Mouse (Mus musculus): Measurements from ENCODE around the gene Acan.

DNA sequence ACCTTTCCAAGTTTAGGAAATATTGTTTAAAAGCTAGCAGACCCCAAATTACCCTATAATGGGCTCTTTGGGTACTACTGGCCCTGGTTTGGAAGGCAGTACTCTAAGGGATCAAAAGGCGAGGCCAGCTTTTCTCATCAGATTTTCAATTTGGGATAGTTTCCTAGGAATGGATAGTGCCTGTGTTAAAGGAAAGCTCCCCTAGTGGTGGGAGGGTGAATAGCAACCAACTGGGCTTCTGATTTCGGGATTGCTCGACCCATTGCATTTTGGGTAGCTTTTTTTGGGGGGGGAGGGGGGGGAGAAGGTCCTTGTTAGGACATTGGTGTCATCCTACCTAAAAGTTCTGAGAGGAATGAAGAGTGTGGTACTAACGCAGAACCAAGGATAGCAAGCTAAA lies 35.8 kb downstream of the Acan start:
- peak; percentile 67 for TF ChIP-seq CTCF (conservative IDR thresholded peaks at IDR 0.05; ENCODE audit: low read length)
- TF ChIP-seq POU5F1 (IDR thresholded peaks at IDR 0.05; ENCODE audit: borderline replicate concordance, low read length), result no peak
